Mouse (Mus musculus) heart, postnatal 36 days (tissue): Measurements from ENCODE around the gene Dmd. TPM values are rescaled to one million over a fixed set of nuclear protein-coding genes. Genes with fewer than 3 reads are reported as not detected.

Experiments used
- DNase-seq, 2 experiments: peaks; one replicate each; pipeline ENCODE4 v3.0.0; 2021 to 2022
- intact Hi-C: fragments of 180-260 bp; cut with DNase I; formaldehyde crosslinking; loops from one replicate; pipeline ENCODE4 v1.15.1; 2025
- total RNA-seq, 2 experiments: library from RNA; stranded (reverse); gene quantifications; 2 replicates each; pipeline ENCODE4 v1.2.3; 2021

Dmd gene
- total RNA-seq, 2 experiments from 2014 or later, result 90.4 to 101 TPM

DNA sequence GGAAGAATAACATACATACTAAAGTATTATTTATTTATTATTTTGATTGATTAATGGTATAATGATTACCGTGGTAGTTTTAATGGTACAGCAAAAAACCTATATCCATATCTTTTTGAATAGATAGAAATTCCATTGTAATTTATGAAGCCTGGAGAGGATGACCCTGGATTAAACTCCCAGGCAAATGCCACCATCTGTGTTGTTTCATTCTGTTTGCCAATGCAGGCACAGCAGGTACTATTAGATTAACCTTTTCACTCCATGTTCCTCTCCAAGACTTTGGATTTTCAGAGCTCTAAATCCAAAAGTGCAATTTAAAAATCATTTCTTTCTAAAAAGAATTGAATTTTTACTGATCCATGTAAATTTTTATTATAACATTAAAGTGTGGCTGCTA lies 1383.5 kb downstream of the Dmd start:
- intact Hi-C loops, result no loop called here

DNA sequence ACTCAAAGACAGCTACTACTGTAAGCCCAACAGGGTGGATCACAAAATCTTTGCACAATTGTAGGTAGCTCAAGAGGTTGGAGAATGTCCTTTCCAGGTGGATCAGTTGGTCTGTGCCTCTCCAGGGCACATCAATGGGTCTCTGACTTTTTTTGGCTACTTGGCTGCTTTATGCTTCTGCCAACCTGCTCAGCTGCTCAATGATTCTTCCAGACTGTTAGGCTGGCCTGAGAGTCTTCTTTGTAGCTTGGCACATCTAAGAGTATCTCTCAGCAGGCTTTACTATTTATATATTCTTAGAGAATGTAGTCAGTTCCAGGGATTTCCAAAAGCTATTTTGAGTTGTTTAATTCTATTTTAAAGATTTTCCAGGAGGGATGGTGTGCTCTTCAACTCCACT lies 1416.3 kb downstream of the Dmd start:
- intact Hi-C loops, result no loop called here
- DNase-seq, result no peak

More for the DNA sequence above, 1383.5 kb downstream of the Dmd start:
- no peak for DNase-seq

DNA sequence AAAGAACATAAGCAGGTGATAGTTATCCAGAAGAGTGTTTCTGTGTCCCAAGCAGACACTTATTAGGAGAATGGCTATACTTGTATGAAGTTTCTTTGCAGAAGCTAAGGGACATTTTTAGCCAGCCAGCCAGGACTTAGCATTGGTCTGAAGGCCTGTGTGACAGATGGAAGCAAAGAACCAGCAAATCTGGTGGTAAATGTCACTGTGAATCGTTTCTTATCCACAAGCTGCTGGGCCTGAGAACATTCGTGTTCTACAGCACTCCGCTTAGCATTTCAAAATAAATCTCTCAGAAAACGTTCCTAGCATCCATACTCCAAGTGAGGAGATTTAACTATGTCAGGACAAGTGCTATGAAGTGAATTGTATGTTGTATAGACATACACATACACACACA lies 1486.9 kb downstream of the Dmd start:
- no peak for DNase-seq
- intact Hi-C loops, result no loop called here

DNA sequence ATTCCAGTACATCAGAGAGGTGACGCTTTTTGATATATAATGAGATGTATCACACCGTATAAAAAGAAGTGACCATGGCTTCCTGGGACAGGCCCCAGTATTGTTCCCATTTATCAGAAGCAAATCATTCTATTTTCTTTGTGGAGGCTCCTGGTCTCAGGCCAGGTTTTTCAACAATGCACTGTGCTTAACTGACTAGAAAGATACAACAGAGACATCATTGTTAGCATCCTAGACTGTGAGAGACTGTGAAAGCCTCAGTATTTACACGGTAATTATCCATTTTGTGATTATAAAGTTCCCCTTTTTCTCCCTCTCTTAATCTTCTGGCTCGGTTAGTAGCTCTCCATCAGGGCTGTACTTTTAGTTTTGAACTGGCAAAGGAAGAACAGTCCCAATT lies 1487.9 kb downstream of the Dmd start:
- no peak for DNase-seq

DNA sequence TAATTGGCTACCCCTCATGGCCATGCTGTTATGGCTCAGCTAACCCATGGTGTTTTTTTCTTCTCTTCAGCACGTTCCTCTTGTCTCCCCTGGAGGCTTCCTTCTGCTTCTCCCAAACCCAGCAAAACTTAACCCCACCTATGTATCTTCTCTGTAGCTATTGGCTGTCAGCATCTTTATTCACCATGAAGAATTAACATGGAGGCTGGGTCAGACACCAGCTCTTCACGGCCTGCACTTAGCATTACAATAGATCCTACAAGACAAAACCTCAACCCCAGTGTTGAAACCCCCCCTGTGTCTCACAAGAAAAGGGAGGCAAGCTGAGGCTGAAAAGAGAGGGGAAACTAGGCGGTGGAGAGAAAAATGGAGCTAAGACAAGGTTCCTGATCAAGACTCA lies 1494.3 kb downstream of the Dmd start:
- DNase-seq, result no peak
- intact Hi-C loops, result no loop called here

More for the DNA sequence above, 1487.9 kb downstream of the Dmd start:
- intact Hi-C loops, result no loop called here

DNA sequence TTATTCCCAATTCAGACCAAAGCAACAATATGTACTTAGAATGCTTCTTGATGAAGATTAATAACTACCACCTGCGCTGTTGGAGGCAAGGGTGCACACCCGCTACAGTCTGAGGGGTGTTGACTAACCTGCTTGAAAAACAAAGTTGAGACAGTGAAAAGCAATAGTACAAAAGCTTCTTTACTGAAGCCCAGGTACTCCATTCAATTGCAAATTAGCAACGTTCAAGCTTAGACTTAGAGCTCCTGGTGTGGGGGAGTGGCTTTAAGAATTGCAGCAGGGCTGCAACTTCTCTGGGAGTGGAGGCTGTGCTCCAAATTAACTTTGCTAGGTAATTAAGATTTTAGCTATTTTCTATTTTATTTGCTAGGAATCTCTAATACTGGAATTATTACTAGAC lies 1495.3 kb downstream of the Dmd start:
- intact Hi-C loops, result no loop called here

DNA sequence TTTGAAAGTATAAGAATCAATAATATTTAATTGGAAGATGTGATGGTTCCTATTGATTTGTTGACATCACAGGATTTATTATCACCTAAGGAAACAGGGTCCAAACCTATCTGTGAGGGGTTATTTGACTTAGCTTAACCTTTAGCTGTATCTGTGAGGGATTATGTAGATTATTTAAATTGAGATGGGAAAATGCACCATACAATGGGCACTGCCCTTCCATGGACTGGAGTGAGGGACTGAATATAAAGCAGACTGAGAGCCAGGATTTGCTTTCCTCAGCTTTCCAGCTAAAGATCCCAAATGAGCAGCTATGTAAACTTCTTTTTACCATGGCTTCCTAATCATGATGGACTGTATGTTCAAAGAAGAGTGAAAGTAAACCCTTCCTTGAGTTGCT lies 1496.0 kb downstream of the Dmd start:
- no peak for DNase-seq
- intact Hi-C loops, result no loop called here

More for the DNA sequence above, 1495.3 kb downstream of the Dmd start:
- DNase-seq, result no peak

DNA sequence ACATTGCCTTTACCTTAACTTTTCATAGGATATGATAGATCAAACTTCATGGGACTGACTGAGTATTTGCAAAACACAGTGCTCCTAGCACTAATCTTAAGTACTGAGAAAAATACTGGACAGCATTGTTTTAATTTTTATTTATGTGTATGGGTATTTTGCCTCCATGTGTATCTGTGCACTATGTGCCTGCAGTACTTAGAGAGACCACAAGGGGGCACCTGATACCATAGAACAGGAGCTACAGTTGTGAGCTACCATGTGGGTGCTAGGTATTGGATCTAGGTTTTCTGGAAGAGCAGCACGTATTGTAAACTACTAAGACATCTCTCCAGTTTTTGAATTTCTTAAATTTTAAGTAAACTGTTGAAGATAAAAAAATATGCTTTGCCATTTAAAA lies 1505.8 kb downstream of the Dmd start:
- peak in 1 of 2 experiments; percentile 8 for DNase-seq
- intact Hi-C loops, result no loop called here

DNA sequence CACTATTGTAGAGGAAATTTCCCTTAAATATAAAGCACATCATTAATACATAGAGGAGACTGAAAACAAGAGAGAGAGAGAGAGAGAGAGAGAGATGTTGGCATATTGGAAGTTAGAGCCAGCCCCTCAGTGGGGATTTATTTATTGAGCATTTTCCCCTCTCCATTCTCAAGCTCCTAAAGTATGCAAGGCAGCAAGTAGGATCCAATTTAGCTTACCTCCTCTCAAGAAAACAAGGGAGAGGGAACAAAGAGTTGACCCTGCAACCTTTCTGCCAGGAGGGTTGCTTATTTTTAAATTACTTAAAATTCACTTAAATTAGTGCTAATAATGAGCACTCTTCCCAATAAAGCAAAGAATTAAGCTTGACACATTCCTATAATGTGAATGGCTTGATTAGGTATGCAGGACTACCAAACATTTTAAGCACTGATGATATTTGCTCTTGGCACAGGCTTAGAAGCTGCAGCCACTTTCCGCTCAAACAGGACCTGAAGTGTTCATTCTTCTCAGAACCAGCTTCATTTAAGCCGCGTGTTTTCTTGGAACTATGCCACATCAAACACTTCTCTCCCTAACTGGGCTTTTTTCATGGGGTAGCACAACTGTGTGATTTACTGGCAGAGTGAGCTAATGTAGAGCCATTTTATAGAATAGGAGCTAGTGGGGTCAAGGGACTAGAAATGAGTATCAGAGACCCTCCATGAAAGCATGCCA lies 1566.1 kb downstream of the Dmd start:
- intact Hi-C loops, result no loop called here
- no peak for DNase-seq

DNA sequence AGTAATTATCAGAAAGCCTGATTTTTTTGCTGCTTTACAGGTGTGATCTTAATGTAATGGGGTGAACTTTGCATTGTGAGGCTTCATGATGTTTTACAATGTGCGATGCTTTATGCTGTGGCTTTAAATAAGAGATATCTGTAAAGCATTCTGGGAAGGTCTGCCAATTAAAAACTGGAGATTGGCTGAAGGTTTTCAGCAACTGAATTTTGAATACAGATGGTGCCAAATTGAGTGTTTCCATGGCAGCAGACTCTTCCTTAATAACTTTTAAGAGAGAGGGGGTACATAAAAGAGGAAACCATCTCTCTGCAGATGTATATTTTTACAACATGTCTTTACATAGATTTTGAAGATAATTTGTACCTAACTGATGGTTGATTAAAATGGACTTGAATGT lies 1603.3 kb downstream of the Dmd start:
- intact Hi-C loops, result no loop called here
- no peak for DNase-seq

DNA sequence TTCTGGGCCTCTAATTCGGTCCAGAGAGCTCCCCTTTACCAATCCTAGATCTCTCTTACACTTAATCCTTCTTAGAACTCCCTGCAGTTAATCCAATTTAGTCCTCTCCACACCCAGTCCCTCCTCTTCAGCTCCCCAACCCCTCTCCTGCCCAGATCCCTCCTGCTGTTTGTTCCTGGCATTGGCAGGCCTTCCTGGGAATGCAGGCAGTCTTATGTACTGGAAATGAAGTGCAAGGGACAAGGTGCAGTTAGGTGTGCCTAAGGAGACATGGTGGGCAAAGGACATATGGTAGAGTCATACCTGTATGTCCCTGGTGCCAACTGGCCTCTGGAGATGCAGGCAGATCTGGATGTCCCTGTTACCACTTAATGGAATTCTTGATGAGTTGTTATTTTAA lies 1604.8 kb downstream of the Dmd start:
- intact Hi-C loops, result no loop called here

DNA sequence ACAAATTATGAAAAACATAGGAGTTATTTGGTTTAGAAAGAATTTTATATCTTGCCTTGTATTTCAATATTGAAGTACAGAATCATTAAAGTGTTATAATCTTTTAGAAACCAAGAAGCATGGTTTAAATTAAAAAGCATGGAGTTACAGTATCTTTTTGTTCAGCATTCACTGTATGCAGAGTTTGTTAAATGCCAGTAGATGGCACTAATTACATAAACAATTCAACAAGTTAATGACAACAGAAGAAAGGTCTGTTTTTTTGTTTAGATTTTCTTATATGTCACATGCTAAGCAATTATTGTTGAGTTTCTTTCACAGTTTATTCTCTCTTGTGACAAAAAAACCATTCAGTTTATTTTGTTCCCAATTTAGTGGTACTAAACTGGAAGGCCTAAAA lies 1649.8 kb downstream of the Dmd start:
- DNase-seq, result no peak
- intact Hi-C loops, result loop anchor here (10.0 kb wide), 1 partner anchor 716 kb away; no protein-coding TSS in a partner anchor

More for the DNA sequence above, 1604.8 kb downstream of the Dmd start:
- DNase-seq, result no peak

DNA sequence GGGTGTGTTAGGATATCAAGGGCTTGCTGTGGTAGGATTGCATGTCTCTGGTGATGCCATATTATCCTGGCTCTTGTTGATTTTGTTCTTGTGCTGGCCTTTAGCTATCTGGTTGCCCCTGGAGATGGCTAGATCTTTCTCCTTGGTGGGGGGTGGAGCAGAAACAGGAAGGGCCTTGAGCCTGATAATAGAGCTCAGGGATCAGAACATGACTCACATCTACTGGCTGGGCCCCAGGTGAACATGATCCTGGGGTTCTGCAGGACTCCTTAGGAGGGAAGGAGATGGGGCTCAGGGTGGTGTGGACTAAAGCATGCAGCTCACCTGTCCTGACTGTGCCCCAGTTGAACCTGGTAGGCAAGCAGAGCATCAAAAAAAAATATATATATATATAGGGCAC lies 1691.8 kb downstream of the Dmd start:
- intact Hi-C loops, result no loop called here
- DNase-seq, result no peak

DNA sequence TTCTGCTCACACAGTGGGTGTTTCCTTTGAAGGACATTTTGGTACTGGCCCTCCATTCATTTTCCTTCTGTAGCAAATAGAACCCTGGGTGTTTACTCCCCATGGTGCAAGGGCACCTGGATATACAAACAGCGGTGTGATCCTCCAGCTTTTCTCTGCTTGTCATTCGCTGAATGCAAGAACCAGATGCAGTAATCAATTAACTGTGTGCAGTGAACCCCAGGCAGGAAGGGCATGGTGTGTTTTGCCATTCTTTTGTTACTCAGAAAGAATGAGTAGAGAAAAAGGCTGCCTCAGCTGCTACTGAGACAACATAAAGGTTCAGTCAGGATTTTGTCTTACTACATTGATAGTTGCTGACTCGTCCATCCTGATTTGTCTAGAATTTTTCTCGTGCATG lies 1799.0 kb downstream of the Dmd start:
- no peak for DNase-seq
- intact Hi-C loops, result no loop called here

DNA sequence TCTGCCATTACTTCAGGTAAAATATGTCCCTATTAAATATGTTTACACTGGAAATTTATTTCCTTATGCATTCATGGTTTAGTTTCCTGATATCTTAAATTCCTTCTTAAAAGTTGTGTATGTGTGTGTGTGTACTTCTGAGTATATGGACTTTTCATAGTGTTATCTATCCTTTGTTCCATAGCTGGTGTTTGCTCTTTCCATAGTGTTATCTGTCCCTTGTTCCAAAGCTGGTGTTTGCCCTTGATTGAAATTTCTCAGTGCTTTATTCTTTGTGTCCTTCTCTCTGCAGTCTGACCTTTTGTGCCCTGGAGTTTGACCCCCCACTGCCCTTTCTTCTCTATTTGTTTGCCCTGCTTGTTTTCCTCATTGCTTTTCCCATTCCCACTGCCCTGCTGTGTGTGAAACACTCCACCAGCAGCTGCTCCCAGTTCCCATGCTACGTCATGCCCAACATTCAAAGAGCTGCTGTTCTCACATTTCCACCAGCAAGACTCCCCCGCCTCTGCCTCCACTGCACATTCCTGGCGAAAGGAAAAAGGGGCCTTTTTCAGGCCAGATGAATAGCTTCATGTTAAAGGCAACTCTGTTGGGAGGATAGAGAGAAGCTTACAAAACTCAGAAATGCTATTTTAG lies 1911.5 kb downstream of the Dmd start:
- intact Hi-C loops, result no loop called here
- peak in 1 of 2 experiments; percentile 2 for DNase-seq

DNA sequence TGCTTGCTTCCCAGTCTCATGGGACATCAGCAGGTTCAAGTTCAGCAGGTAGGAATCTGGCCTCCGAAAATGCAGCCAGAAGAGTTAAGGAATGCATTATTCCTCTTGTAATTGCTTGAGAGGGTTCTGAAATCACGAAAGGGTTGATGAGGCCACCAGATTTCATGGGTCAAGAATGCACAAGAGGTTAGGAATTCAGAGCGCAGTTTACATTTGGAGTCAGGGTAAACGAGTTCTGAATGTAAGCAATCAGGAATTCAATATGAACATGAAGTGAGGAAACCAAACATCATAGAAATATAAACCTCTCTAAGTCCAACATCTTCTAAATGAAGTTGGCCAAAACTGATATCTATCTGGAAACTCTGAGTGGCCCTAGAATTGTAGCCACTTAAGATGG lies 1924.4 kb downstream of the Dmd start:
- DNase-seq, result no peak
- intact Hi-C loops, result loop anchor here (10.0 kb wide), 1 partner anchor 442 kb away; no protein-coding TSS in a partner anchor

DNA sequence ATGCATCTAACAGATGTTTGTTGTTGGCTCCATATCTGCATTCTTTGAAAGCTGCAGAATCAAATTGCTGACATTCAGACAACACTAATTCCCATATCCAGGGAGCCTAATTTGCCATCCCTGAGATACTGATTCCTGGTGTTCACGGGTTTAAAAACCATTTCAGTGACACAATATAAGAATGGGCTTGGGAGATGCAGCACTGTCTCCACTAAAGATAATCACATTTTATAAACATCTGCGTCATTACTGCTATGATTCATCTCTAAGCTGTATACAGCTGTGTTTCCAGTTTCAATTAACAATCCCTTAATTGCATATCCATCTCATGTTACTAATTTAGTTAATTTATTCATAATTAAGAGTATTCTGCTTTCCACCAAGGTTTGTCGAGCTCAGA lies 1929.5 kb downstream of the Dmd start:
- intact Hi-C loops, result loop anchor here (10.0 kb wide), 1 partner anchor 437 kb away; no protein-coding TSS in a partner anchor
- DNase-seq, result no peak

DNA sequence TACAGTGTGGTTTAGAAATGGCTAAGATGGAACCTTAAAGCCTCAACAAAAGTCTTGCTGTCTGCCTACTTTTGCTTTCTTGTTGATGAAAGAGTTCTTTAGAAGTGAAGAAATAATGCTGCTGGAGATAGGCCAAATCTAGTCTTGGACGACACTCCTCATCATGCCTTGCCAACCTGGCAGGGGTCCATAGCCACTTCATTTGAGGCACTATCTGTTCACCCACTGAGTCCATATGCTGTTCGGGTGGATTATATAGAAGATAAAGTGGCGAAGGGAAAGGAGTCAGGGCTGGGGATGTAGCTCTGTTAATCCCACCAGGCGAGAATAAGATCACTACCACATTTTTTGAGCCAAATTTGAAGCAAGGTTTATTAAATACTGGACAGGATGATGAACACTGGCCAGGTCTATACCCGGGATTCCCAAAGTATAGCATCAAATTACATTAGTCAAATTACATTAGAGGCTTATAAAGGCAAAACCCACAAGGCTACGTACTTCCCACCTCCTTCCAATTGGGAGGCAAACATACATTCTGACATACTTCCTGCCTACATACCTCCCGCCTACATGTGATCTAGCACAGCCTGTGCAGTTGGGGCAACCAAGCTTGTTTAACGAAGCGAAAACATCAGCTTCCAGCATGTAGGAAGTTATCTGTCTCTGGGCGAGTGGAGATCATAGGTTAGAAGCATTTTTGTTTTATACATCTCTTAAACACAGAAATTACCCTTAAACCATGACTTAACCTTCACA lies 1984.2 kb downstream of the Dmd start:
- peak; percentile 1 to 3 for DNase-seq
- intact Hi-C loops, result no loop called here

DNA sequence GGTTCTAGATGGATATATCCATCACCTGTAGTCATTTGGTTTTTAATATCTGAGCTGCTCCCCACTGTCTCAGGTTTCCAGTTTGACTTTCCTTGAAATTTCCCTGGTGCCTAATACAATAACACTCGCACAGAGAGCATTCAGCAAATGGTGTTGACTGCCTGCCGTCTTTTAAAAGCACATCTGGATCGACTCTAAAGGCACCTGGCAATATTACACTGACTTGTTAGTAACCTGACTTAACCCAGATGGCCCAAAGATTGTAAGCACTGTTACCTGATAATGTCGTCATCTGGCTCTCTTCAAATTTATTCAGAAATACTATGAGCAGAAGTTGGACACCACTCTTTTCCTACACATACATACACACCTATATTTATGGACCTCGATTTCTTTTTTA lies 2011.9 kb downstream of the Dmd start:
- intact Hi-C loops, result no loop called here
- DNase-seq, result no peak

DNA sequence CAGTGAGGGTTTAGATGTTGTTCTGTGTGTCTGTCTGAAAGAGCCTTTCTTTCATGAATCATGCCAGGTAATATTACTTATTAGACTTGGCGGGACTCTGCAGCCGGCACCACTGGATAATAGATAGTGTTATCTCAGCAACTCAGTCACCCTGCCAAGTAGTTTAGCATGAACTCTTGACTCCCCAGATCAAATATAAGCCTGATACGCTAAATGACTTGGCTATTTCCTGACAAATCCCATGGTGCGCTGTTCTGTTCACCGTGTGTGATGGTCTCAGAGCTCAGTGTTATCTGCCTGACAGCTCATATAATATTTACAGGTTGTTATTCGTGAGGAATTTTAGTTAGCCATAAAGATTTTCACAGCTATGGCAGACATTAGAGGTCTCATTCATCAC lies 2012.3 kb downstream of the Dmd start:
- DNase-seq, result no peak
- intact Hi-C loops, result no loop called here

DNA sequence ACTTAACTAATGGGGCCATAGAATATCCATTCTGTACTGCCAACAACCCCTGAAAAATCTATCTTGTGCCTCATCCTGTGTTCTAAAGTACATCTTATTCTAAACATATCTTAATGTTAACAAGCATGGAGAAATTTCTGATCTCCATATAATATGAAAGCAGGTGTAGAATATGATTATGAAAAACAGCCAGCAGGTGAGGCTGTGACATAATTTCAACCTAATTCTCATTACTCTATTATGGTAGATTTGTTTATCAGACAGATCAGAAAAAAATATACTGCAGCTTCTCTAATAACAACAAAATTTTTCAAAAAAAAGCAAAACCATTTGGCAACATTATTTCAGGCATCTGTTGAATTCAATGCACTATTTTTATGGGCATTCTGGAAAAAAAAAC lies 2059.6 kb downstream of the Dmd start:
- no peak for DNase-seq
- intact Hi-C loops, result loop anchor here (2.0 to 10.0 kb wide), 2 partner anchors 310 to 636 kb away; no protein-coding TSS in a partner anchor
